Mouse (Mus musculus): ENCODE measurements at regions not wholly inside any gene's neighbourhood (a gene's known extent, or its start where the extent isn't known, plus 50 kb on each side); places are given as distances from the start of the nearest gene placed in this dataset.

GRCm38 (mm10) chr6:143287322-143287721 is 120.3 kb downstream of the Etnk1 start:
- no peak for DNase-seq (ENCODE audit: low read depth, low spot score)

GRCm38 (mm10) chr6:143288491-143289130 is 121.6 kb downstream of the Etnk1 start:
- DNase-seq (ENCODE audit: low read depth, low spot score) = no peak

DNA sequence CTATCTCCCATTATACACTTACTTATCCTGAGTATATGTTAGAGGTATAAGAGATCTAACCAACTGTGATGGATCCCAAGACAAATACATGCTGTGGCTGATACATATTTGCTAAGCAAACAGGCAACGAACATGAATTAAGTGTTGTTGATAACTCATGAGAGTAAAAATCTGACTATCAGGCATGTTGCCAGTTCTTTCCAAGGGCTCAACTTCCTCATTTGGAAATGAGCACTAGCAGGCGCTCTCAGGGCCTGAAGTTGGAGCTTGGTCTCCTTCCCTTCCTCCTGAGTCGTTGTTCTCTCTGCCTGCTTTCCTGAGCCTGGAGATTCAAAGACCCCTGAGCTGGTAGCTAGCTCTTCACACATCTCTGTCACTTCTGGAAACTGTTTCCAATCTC is 126.6 kb downstream of the Etnk1 start:
- no peak for DNase-seq (ENCODE audit: low read depth, low spot score)

- DNase-seq (ENCODE audit: low read depth, low spot score) = no peak
Observed at GRCm38 (mm10) chr6:143298391-143298790, 131.4 kb downstream of the Etnk1 start.

GRCm38 (mm10) chr6:143301414-143301813 is 134.4 kb downstream of the Etnk1 start:
- no peak for DNase-seq (ENCODE audit: low read depth, low spot score)

GRCm38 (mm10) chr6:143307327-143307726 is 140.3 kb downstream of the Etnk1 start:
- DNase-seq (ENCODE audit: low read depth, low spot score) = no peak

- no peak for DNase-seq (ENCODE audit: low read depth, low spot score)
Observed at GRCm38 (mm10) chr6:143315859-143316258, 148.8 kb downstream of the Etnk1 start.

DNA sequence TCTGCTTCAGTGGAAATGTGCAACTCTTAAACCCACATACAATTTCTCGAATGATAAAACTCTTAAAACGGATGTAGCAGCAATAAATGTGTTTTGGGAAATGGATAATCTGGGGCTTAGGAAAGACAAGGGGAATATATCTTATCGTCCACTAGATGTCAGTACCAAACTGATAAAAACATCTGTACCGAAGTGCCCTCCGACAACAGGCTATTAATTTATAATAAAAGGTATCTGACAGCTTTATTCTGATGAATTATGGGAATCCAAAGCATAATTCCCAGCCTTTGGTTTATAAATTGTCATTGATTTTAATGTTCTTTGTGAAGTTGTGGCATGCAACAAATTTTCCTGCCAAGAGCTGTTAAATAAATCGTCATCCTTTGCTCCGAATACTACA is 153.4 kb downstream of the Etnk1 start:
- no peak for DNase-seq (ENCODE audit: low read depth, low spot score)

GRCm38 (mm10) chr6:143324636-143325035 is 157.6 kb downstream of the Etnk1 start:
- DNase-seq (ENCODE audit: low read depth, low spot score) = no peak

DNA sequence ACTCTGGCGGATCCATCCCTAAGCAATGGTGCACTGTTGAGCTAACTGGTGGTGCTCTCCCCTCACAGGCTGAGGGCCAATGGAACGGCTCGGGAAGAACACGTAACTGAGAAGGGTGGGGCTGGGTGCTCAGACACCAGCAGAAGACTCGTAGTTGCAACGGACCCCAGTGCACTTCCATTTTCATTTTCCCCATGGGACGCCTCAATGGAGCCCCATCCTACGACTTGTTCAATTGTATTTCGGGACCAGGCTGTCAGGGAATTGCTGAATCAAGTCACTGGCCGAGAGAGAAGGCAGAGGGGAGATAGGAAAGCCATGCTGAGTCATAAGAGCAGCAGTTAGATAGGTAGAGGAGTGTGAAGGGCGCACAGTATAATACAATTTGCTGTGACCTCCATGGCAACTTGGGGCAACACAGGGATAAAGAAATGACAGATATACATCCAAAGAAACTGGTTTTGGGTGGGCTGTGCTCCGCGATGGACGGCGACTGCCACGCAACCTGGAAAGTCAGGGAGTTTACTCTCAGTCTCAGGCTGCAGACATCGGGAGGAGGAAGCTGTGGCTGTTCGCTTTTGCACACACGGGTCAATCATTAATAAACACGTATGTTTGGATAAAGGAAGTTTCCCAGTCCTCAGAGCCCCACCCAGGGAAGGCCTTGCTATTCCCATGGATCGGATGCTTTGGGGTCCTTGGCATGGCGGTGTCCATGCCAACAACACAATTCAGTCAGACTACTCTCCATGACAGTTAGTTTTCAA is 160.1 kb downstream of the Etnk1 start:
- DNase-seq (ENCODE audit: low read depth, low spot score) = no peak

DNA sequence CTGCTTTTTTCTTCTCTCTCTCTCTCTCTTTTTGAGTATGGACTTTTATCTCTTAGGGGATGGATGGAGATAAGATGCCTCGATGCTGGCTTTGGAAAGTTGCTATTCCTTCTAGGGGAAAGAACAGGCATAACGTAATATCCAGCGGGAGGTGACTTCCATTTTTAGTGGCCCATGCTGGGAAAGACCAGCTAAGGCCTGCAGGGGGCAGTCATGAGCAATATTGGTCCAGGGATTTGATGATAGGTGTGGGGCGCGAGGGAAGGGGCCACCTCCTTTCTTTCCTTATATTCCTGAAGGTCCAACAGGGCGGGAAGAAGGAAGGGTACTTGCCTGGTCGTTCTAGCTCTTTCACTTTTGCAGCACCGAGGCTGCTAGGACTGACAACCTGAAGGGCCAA is 160.8 kb downstream of the Etnk1 start:
- no peak for DNase-seq (ENCODE audit: low read depth, low spot score)

DNA sequence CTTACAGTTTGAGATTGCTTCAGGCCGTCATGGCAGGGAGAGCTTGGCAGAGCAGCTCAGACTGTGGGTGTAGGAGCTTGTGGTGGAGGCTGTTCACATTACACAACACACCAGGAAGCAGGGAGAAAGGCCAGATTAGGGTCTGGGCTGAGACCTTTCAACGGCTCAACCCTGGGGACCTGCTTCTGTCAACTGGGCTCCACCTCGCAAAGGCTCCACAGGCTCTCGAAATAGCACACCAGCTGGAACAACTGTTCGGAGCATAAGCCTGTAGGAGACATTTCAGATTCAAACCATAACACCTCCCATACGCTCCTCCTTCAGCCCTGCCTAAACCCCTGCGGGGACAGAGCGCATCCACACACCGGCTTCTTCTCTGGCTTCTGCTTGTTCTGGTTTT is 161.2 kb downstream of the Etnk1 start:
- DNase-seq (ENCODE audit: low read depth, low spot score) = no peak

- no peak for DNase-seq (ENCODE audit: low read depth, low spot score)
Observed at GRCm38 (mm10) chr6:143329096-143329495, 162.1 kb downstream of the Etnk1 start.

- DNase-seq (ENCODE audit: low read depth, low spot score) = no peak
Observed at GRCm38 (mm10) chr6:143333493-143333892, 166.5 kb downstream of the Etnk1 start.

- DNase-seq (ENCODE audit: low read depth, low spot score) = no peak
Observed at GRCm38 (mm10) chr6:143336574-143336973, 169.6 kb downstream of the Etnk1 start.

GRCm38 (mm10) chr6:143349000-143349399 is 182.0 kb downstream of the Etnk1 start:
- no peak for DNase-seq (ENCODE audit: low read depth, low spot score)

DNA sequence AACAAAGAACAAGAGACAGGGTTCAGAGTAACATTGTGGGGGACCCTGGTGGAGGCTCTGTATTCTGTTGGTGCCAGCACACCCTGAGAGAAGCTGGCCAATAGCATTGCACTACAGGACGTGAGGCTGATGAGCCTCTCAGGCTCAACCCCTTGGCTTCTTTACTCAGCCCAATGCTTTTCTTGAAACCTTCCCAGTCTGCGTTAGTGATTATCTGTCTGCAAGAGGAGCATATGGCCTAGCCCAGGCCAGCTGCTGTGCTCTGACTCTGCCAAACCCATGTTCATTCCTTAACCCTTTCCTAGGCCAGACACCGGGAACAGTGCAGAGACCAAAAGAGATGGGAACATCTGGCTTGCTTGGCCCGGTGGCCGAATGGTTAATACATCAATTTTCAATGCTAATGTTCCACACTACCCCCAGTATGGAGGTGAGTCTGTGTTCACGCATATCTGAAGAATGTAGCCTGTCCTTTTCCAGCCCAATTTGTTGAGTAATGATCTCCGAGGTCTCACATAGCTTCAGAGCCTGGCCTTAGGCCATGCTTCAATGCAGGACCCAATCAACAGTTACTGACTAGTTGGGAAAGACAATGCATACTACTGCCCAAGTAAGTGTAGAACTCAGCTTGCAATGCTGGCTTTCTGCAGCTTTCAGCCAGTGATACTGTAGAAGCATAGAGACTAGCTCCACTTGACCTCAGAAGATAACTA is 192.5 kb downstream of the Etnk1 start:
- no peak for DNase-seq (ENCODE audit: low read depth, low spot score)

DNA sequence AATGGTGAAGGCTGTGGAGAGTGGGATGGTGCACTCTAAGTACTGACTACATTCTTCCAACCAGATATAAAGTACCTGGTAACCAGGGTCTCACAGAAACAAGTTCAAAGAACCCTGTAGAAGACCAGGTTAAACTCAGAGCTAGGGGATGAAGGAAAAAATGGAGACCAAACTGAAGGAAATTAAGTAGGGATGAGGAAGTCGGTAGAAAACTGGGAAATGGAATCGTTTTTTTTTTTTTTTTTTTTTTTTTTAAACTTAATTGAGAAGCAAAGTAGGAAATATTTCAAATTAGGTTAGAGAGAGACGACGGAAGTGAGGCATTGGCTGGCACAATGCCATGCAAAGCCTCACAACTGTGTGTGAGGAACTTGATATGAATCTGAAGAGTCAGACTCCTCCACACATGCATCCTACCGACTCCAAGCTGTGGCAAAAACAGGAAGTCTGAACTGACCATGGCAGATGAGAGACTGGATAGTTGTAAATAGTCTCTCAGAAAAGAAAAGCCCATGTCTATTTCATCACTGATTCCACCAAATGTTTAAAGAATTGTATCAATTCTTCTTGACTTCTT is 194.2 kb downstream of the Etnk1 start:
- no peak for DNase-seq (ENCODE audit: low read depth, low spot score)

DNA sequence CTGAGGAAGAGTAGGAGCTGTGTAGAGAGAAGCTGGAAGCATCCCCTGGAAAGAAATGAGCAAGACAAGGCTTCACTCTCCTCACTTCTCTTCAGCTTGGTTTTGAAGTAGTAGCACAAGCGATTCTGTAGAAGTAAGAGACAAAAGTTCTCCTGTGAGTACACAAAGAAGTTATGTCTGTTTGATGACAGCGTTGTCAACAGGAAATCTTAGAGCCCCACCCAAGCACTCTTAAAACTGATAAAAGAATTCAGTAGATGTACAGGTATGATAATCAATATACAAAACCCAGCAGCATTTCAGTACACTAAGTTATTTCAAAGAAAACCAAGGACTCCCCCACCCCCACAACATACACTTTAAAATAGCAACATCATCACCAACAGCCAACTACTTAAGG is 194.9 kb downstream of the Etnk1 start:
- no peak for DNase-seq (ENCODE audit: low read depth, low spot score)

- peak; percentile 62 for DNase-seq (ENCODE audit: low read depth, low spot score)
Observed at GRCm38 (mm10) chr6:143365840-143366239, 198.8 kb downstream of the Etnk1 start.

DNA sequence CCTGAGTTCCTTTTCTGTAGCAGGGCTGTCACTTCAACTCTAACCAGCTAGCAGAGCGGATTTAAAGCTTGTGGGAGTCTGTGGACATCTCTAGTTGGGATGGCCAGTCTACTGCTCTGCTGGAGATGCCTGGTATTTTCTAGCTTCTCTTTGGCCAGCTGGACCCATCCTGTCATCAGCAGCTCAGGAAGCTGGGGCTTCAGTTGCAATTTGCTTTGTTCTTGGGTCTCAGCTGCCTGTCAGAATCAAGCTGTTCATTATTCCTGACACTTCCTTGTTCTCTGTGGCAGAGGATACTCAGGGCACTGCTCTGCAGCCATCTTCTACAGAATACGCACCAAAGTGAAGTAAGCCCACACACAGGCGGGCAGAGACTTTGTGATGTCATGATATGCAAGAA is 200.8 kb downstream of the Etnk1 start:
- no peak for DNase-seq (ENCODE audit: low read depth, low spot score)

DNA sequence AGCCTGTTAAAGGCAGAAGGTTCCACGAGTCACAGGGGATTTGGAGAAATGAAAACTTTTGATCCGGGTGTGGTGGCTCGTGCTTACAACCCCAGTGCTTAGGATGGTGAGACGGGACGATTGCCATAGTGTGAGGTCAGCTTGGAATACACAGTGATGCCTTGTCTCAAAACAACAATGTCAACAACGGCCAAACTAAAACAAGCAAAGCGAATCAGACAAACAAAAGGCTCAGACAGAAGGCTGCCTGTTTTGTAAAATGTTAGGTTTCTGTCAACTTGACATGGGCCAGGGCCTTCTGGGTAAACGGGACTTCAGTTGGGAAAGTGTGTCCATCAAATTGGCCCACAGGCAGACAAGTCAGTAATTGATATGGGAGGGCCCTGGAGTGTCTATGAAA is 201.6 kb downstream of the Etnk1 start:
- no peak for DNase-seq (ENCODE audit: low read depth, low spot score)
